Mouse (Mus musculus) embryonic facial prominence, embryonic 11.5 days (tissue): ENCODE measurements around the gene Pnkd. TPM values are rescaled to one million over a fixed set of nuclear protein-coding genes. Genes with fewer than 3 reads are reported as not detected.

ENCODE experiments used
- ATAC-seq: fragments of 200-750 bp; cut with Nextera tagmentation; replicated peaks from 2 replicates; pipeline ENCODE4 v1.8.0; 2017; ENCODE audit warnings: low read depth; ENCODE audit not compliant: insufficient number of reproducible peaks, low FRiP score, low TSS enrichment
- DNase-seq: peaks from one replicate; pipeline ENCODE4 v3.0.0-alpha.2; 2015; ENCODE audit warnings: low spot score
- H3K27ac ChIP-seq: fragments of 300-500 bp; sonication (generic); replicated peaks from 2 replicates; pipeline ENCODE4 v1.5.1; 2014; ENCODE audit warnings: mild to moderate bottlenecking, low read depth, low read length, control low read depth
- H3K27me3 ChIP-seq: fragments of 300-500 bp; sonication (generic); 2 replicates; pipeline ENCODE4 v1.6.1; 2014; ENCODE audit warnings: mild to moderate bottlenecking, low read length, moderate library complexity, mixed read lengths; ENCODE audit not compliant: control insufficient read depth, insufficient read depth
- H3K36me3 ChIP-seq: fragments of 300-500 bp; sonication (generic); replicated peaks from 2 replicates; pipeline ENCODE4 v1.6.1; 2014; ENCODE audit warnings: low read depth, mild to moderate bottlenecking, low read length, moderate library complexity, mixed read lengths; ENCODE audit not compliant: control insufficient read depth, insufficient read depth
- H3K4me1 ChIP-seq: fragments of 300-500 bp; sonication (generic); 2 replicates; pipeline ENCODE4 v1.6.1; 2014; ENCODE audit warnings: low read length, mixed read lengths; ENCODE audit not compliant: control insufficient read depth, insufficient read depth
- H3K4me2 ChIP-seq: fragments of 300-500 bp; sonication (generic); 2 replicates; pipeline ENCODE4 v1.6.1; 2014; ENCODE audit warnings: low read depth, mild to moderate bottlenecking, control low read depth, low read length, moderate library complexity
- H3K4me3 ChIP-seq: fragments of 300-500 bp; sonication (generic); 2 replicates; pipeline ENCODE4 v1.5.1; 2014; ENCODE audit warnings: low read depth, low read length, control low read depth
- H3K9ac ChIP-seq: fragments of 300-500 bp; sonication (generic); replicated peaks from 2 replicates; pipeline ENCODE4 v1.6.1; 2014; ENCODE audit warnings: mild to moderate bottlenecking, control low read depth, low read length
- H3K9me3 ChIP-seq: fragments of 300-500 bp; sonication (generic); replicated peaks from 2 replicates; pipeline ENCODE4 v1.6.1; 2016; ENCODE audit warnings: mild to moderate bottlenecking, low read length, inconsistent platforms, mixed read lengths; ENCODE audit not compliant: control insufficient read depth
- WGBS: fragments of 180-500 bp; shearing (Covaris S2); extraction: QIAGEN DNeasy Blood & Tissue Kit; methylation state at CpG from one replicate; pipeline ENCODE4 v1.1.7; 2014; 5-methylcytosine and 5-hydroxymethylcytosine counted together
- polyA plus RNA-seq: library from polyadenylated mRNA; unstranded; fragments of >200 nt; fragmentation: Nextera tagmentation; extraction: Ambion mirVana; gene quantifications from 2 replicates; pipeline ENCODE4 v1.2.1, GENCODE M21; 2014

Gene Pnkd
- polyA plus RNA-seq, 1 experiment from 2014 or later, result 95.1 TPM

- Histone ChIP-seq H3K9ac (no peak overlapping the region), H3K4me2 (no peak overlapping the region), H3K9me3 (no peaks in the 10 kb centered on the region), H3K36me3 (no peaks in the 10 kb centered on the region), H3K27me3 (peaks cover 2% of the 10 kb centered on the region; the same call in 1 of the 2 replicates), H3K4me3 (no peak overlapping the region), H3K27ac (no peak overlapping the region), H3K4me1 (peaks cover 1% of the 10 kb centered on the region; the same call in 1 of the 2 replicates)
- DNase-seq (no peak), ATAC-seq (no peak)
- 92% methylated on average over 9 of the region's 10 CpGs for WGBS
Measured at GRCm38 (mm10) chr1:74385064-74385463, 100.3 kb downstream of the Pnkd start.

- Histone ChIP-seq H3K27me3 (peaks cover 2% of the 10 kb centered on the region; the same call in 1 of the 2 replicates), H3K4me1 (peaks cover 3% of the 10 kb centered on the region; the same call in 1 of the 2 replicates), H3K9me3 (no peaks in the 10 kb centered on the region), H3K9ac (no peak overlapping the region), H3K4me2 (no peak overlapping the region), H3K4me3 (no peak overlapping the region), H3K36me3 (no peaks in the 10 kb centered on the region), H3K27ac (no peak overlapping the region)
- 89% methylated on average over 8 of the region's 8 CpGs for WGBS
- DNase-seq (no peak), ATAC-seq (no peak)
Measured at GRCm38 (mm10) chr1:74385531-74385930, 100.8 kb downstream of the Pnkd start.

DNA sequence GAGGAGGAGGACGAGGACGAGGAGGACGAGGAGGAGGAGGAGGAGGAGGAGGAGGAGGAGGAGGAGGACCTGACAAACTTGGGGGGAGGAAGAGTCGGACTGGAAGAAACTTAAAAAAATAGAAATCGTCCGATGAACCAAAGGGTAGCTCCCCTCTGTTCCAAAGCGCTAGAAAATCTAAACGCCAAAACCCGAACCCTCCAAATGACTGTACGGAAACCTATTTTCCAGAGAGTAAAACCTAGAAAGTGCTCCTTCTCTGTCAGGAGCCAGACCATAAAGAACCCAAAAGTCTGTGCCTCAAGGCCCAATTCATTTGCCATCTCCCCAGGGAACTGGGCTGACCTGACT is 101.6 kb downstream of the Pnkd start:
- H3K9ac ChIP-seq, result peak overlapping the region; percentile 70
- H3K27me3 ChIP-seq, result peaks cover 2% of the 10 kb centered on the region; the same call in 1 of the 2 replicates
- peaks cover 3% of the 10 kb centered on the region; the same call in 1 of the 2 replicates for H3K4me1 ChIP-seq
- no peak for ATAC-seq
- DNase-seq, result no peak
- 47% methylated on average over 7 of the region's 10 CpGs for WGBS
- H3K36me3 ChIP-seq, result no peaks in the 10 kb centered on the region
- H3K27ac ChIP-seq, result peak overlapping the region; percentile 91
- peak overlapping the region; percentile 41 for H3K4me3 ChIP-seq
- no peaks in the 10 kb centered on the region for H3K9me3 ChIP-seq
- peak overlapping the region; percentile 55 for H3K4me2 ChIP-seq

- Histone ChIP-seq H3K4me3 (peak overlapping the region; percentile 41), H3K9ac (peak overlapping the region; percentile 70), H3K4me1 (peaks cover 3% of the 10 kb centered on the region; the same call in 1 of the 2 replicates), H3K36me3 (no peaks in the 10 kb centered on the region), H3K27me3 (peaks cover 2% of the 10 kb centered on the region; the same call in 1 of the 2 replicates), H3K9me3 (no peaks in the 10 kb centered on the region), H3K4me2 (peak overlapping the region; percentile 55), H3K27ac (peak overlapping the region; percentile 91)
- DNase-seq (peak; percentile 97), ATAC-seq (peak; percentile 93)
- WGBS, result 0% methylated on average over 26 of the region's 26 CpGs
Measured at GRCm38 (mm10) chr1:74386714-74387385, 102.1 kb downstream of the Pnkd start.

GRCm38 (mm10) chr1:74387386-74387988 is 102.8 kb downstream of the Pnkd start:
- Histone ChIP-seq H3K4me3 (peak overlapping the region; percentile 41), H3K27me3 (peaks cover 2% of the 10 kb centered on the region; the same call in 1 of the 2 replicates), H3K9me3 (no peaks in the 10 kb centered on the region), H3K4me2 (peak overlapping the region; percentile 55; the same call in 1 of the 2 replicates), H3K9ac (no peak overlapping the region; the same call in 1 of the 2 replicates), H3K27ac (peak overlapping the region; percentile 91; the same call in 1 of the 2 replicates), H3K36me3 (no peaks in the 10 kb centered on the region), H3K4me1 (peaks cover 3% of the 10 kb centered on the region; the same call in 1 of the 2 replicates)
- WGBS, result 56% methylated on average over 15 of the region's 15 CpGs
- no peak for ATAC-seq
- no peak for DNase-seq

GRCm38 (mm10) chr1:74388398-74388920 is 103.7 kb downstream of the Pnkd start:
- ATAC-seq, result no peak
- WGBS, result 81% methylated on average over 7 of the region's 7 CpGs
- no peaks in the 10 kb centered on the region for H3K9me3 ChIP-seq
- peaks cover 2% of the 10 kb centered on the region; the same call in 1 of the 2 replicates for H3K27me3 ChIP-seq
- no peak overlapping the region for H3K4me3 ChIP-seq
- no peaks in the 10 kb centered on the region for H3K36me3 ChIP-seq
- no peak for DNase-seq
- H3K27ac ChIP-seq, result no peak overlapping the region
- peaks cover 3% of the 10 kb centered on the region; the same call in 1 of the 2 replicates for H3K4me1 ChIP-seq
- H3K4me2 ChIP-seq, result no peak overlapping the region
- no peak overlapping the region for H3K9ac ChIP-seq

GRCm38 (mm10) chr1:74389831-74390286 is 105.1 kb downstream of the Pnkd start:
- peak overlapping the region; percentile 18; the same call in 1 of the 2 replicates for H3K4me3 ChIP-seq
- 3% methylated on average over 29 of the region's 29 CpGs for WGBS
- ATAC-seq (no peak), DNase-seq (peak; percentile 58)
- peak overlapping the region; percentile 47 for H3K9ac ChIP-seq
- peaks cover 3% of the 10 kb centered on the region; the same call in 1 of the 2 replicates for H3K4me1 ChIP-seq
- peaks cover 2% of the 10 kb centered on the region; the same call in 1 of the 2 replicates for H3K27me3 ChIP-seq
- H3K36me3 ChIP-seq, result peaks cover 6% of the 10 kb centered on the region
- no peaks in the 10 kb centered on the region for H3K9me3 ChIP-seq
- H3K4me2 ChIP-seq, result peak overlapping the region; percentile 52
- peak overlapping the region; percentile 47; the same call in 1 of the 2 replicates for H3K27ac ChIP-seq
